Mouse (Mus musculus) liver, embryonic 12.5 days (tissue): ENCODE results near the gene Snx29. TPM values are rescaled to one million over a fixed set of nuclear protein-coding genes. Genes with fewer than 3 reads are reported as not detected.

ENCODE experiments used
- ATAC-seq: fragments of 200-750 bp; cut with Nextera tagmentation; 2 replicates; pipeline ENCODE4 v1.8.0; 2017; ENCODE audit warnings: moderate number of reproducible peaks, mild to moderate bottlenecking, moderate library complexity
- H3K27ac ChIP-seq: fragments of 300-500 bp; sonication (generic); 2 replicates; pipeline ENCODE4 v1.5.1; 2016; ENCODE audit warnings: mild to moderate bottlenecking
- H3K27me3 ChIP-seq: fragments of 300-500 bp; sonication (generic); replicated peaks from 2 replicates; pipeline ENCODE4 v1.6.1; 2016; ENCODE audit warnings: mild to moderate bottlenecking, moderate library complexity
- H3K36me3 ChIP-seq: fragments of 300-500 bp; sonication (generic); 2 replicates; pipeline ENCODE4 v1.6.1; 2016; ENCODE audit warnings: mild to moderate bottlenecking, moderate library complexity
- H3K4me1 ChIP-seq: fragments of 300-500 bp; sonication (generic); 2 replicates; pipeline ENCODE4 v1.6.1; 2016
- H3K4me2 ChIP-seq: fragments of 300-500 bp; sonication (generic); 2 replicates; pipeline ENCODE4 v1.6.1; 2016; ENCODE audit warnings: mild to moderate bottlenecking, moderate library complexity
- H3K4me3 ChIP-seq: fragments of 300-500 bp; sonication (generic); 2 replicates; pipeline ENCODE4 v1.5.1; 2016; ENCODE audit warnings: mild to moderate bottlenecking, moderate library complexity
- H3K9ac ChIP-seq: fragments of 300-500 bp; sonication (generic); 2 replicates; pipeline ENCODE4 v1.6.1; 2016; ENCODE audit warnings: mild to moderate bottlenecking, moderate library complexity
- H3K9me3 ChIP-seq: fragments of 300-500 bp; sonication (generic); replicated peaks from 2 replicates; pipeline ENCODE4 v1.6.1; 2016; ENCODE audit warnings: mild to moderate bottlenecking, moderate library complexity
- WGBS: fragments of 180-500 bp; shearing (Covaris S2); methylation state at CpG from one replicate; pipeline ENCODE4 v1.1.7; 2016; ENCODE audit not compliant: insufficient replicate concordance; 5-methylcytosine and 5-hydroxymethylcytosine counted together
- polyA plus RNA-seq: library from polyadenylated mRNA; unstranded; fragments of >200 nt; fragmentation: Nextera tagmentation; extraction: Ambion mirVana; gene quantifications from 2 replicates; pipeline ENCODE4 v1.2.1, GENCODE M21; 2016

Gene Snx29
- polyA plus RNA-seq, 1 experiment from 2014 or later: 4.9 TPM

- Histone ChIP-seq H3K4me3 (no peak overlapping the region), H3K27me3 (no peaks in the 10 kb centered on the region), H3K4me1 (peaks cover 42% of the 10 kb centered on the region), H3K4me2 (no peak overlapping the region), H3K9ac (no peak overlapping the region), H3K36me3 (no peaks in the 10 kb centered on the region), H3K9me3 (no peaks in the 10 kb centered on the region), H3K27ac (no peak overlapping the region)
- 83% methylated on average over 1 of the region's 1 CpGs for WGBS
- no peak for ATAC-seq
Measured at GRCm38 (mm10) chr16:11626004-11626481, 303.3 kb downstream of the Snx29 start.

- Histone ChIP-seq H3K27me3 (no peaks in the 10 kb centered on the region), H3K4me1 (peaks cover 48% of the 10 kb centered on the region), H3K27ac (no peak overlapping the region), H3K9me3 (no peaks in the 10 kb centered on the region), H3K9ac (no peak overlapping the region), H3K4me3 (no peak overlapping the region), H3K4me2 (no peak overlapping the region), H3K36me3 (no peaks in the 10 kb centered on the region)
- ATAC-seq: no peak
- 64% methylated on average over 2 of the region's 2 CpGs for WGBS
Measured at GRCm38 (mm10) chr16:11626616-11627015, 303.9 kb downstream of the Snx29 start.

GRCm38 (mm10) chr16:11627866-11628638 is 305.3 kb downstream of the Snx29 start:
- Histone ChIP-seq H3K4me1 (peaks cover 53% of the 10 kb centered on the region), H3K4me3 (no peak overlapping the region), H3K36me3 (no peaks in the 10 kb centered on the region), H3K9me3 (no peaks in the 10 kb centered on the region), H3K27me3 (no peaks in the 10 kb centered on the region), H3K9ac (no peak overlapping the region), H3K4me2 (no peak overlapping the region), H3K27ac (no peak overlapping the region)
- 76% methylated on average over 9 of the region's 9 CpGs for WGBS
- no peak for ATAC-seq

- no peak for ATAC-seq
- H3K4me2 ChIP-seq: no peak overlapping the region
- no peak overlapping the region for H3K4me3 ChIP-seq
- no peaks in the 10 kb centered on the region for H3K9me3 ChIP-seq
- no peak overlapping the region for H3K9ac ChIP-seq
- H3K27me3 ChIP-seq: no peaks in the 10 kb centered on the region
- WGBS: 77% methylated on average over 7 of the region's 7 CpGs
- H3K27ac ChIP-seq: no peak overlapping the region
- no peaks in the 10 kb centered on the region for H3K36me3 ChIP-seq
- H3K4me1 ChIP-seq: peaks cover 38% of the 10 kb centered on the region
Measured at GRCm38 (mm10) chr16:11629704-11630103, 307.0 kb downstream of the Snx29 start.

GRCm38 (mm10) chr16:11630489-11630888 is 307.8 kb downstream of the Snx29 start:
- H3K27me3 ChIP-seq: no peaks in the 10 kb centered on the region
- peaks cover 37% of the 10 kb centered on the region for H3K4me1 ChIP-seq
- H3K27ac ChIP-seq: no peak overlapping the region
- H3K9ac ChIP-seq: no peak overlapping the region
- no peak overlapping the region for H3K4me2 ChIP-seq
- H3K4me3 ChIP-seq: no peak overlapping the region
- H3K9me3 ChIP-seq: no peaks in the 10 kb centered on the region
- no peak for ATAC-seq
- H3K36me3 ChIP-seq: no peaks in the 10 kb centered on the region
- WGBS: 60% methylated on average over 5 of the region's 5 CpGs

GRCm38 (mm10) chr16:11632205-11632747 is 309.6 kb downstream of the Snx29 start:
- H3K27me3 ChIP-seq: no peaks in the 10 kb centered on the region
- no peaks in the 10 kb centered on the region for H3K36me3 ChIP-seq
- peak; percentile 51; the same call in 1 of the 2 replicates for ATAC-seq
- H3K4me3 ChIP-seq: no peak overlapping the region
- no peaks in the 10 kb centered on the region for H3K9me3 ChIP-seq
- no peak overlapping the region for H3K4me2 ChIP-seq
- no peak overlapping the region for H3K9ac ChIP-seq
- peaks cover 37% of the 10 kb centered on the region for H3K4me1 ChIP-seq
- no peak overlapping the region for H3K27ac ChIP-seq
- 22% methylated on average over 2 of the region's 2 CpGs for WGBS

GRCm38 (mm10) chr16:11636196-11636733 is 313.6 kb downstream of the Snx29 start:
- no peak overlapping the region for H3K27ac ChIP-seq
- WGBS: 70% methylated on average over 7 of the region's 7 CpGs

GRCm38 (mm10) chr16:11636902-11637301 is 314.2 kb downstream of the Snx29 start:
- Histone ChIP-seq H3K4me1 (peaks cover 28% of the 10 kb centered on the region), H3K36me3 (no peaks in the 10 kb centered on the region), H3K4me2 (no peak overlapping the region), H3K9me3 (no peaks in the 10 kb centered on the region), H3K27ac (0 out of 2 replicates have a peak overlapping the region, but pooled peaks have one; percentile 11), H3K9ac (no peak overlapping the region), H3K4me3 (no peak overlapping the region), H3K27me3 (no peaks in the 10 kb centered on the region)
- WGBS: 14% methylated on average over 3 of the region's 3 CpGs
- no peak for ATAC-seq

More at GRCm38 (mm10) chr16:11636196-11636733, 313.6 kb downstream of the Snx29 start:
- no peak overlapping the region for H3K4me3 ChIP-seq
- H3K4me2 ChIP-seq: no peak overlapping the region
- H3K9ac ChIP-seq: no peak overlapping the region
- H3K27me3 ChIP-seq: no peaks in the 10 kb centered on the region
- no peaks in the 10 kb centered on the region for H3K9me3 ChIP-seq
- H3K36me3 ChIP-seq: no peaks in the 10 kb centered on the region
- peaks cover 35% of the 10 kb centered on the region for H3K4me1 ChIP-seq
- ATAC-seq: no peak

GRCm38 (mm10) chr16:11637794-11638193 is 315.1 kb downstream of the Snx29 start:
- ATAC-seq: no peak
- Histone ChIP-seq H3K27me3 (no peaks in the 10 kb centered on the region), H3K4me1 (peaks cover 19% of the 10 kb centered on the region), H3K9ac (no peak overlapping the region), H3K4me3 (no peak overlapping the region), H3K9me3 (no peaks in the 10 kb centered on the region), H3K27ac (no peak overlapping the region), H3K36me3 (no peaks in the 10 kb centered on the region), H3K4me2 (no peak overlapping the region)

- Histone ChIP-seq H3K4me1 (peaks cover 16% of the 10 kb centered on the region), H3K9me3 (no peaks in the 10 kb centered on the region), H3K9ac (no peak overlapping the region), H3K36me3 (no peaks in the 10 kb centered on the region), H3K27ac (no peak overlapping the region), H3K4me3 (no peak overlapping the region), H3K27me3 (no peaks in the 10 kb centered on the region), H3K4me2 (no peak overlapping the region)
- ATAC-seq: no peak
- 68% methylated on average over 1 of the region's 1 CpGs for WGBS
Measured at GRCm38 (mm10) chr16:11638739-11639138, 316.0 kb downstream of the Snx29 start.

- Histone ChIP-seq H3K36me3 (no peaks in the 10 kb centered on the region), H3K4me3 (no peak overlapping the region), H3K9ac (no peak overlapping the region), H3K4me2 (no peak overlapping the region), H3K27ac (no peak overlapping the region), H3K27me3 (no peaks in the 10 kb centered on the region), H3K9me3 (no peaks in the 10 kb centered on the region), H3K4me1 (peaks cover 16% of the 10 kb centered on the region)
- ATAC-seq: no peak
- 89% methylated on average over 8 of the region's 8 CpGs for WGBS
Measured at GRCm38 (mm10) chr16:11639936-11640335, 317.2 kb downstream of the Snx29 start.

- 58% methylated on average over 6 of the region's 6 CpGs for WGBS
- Histone ChIP-seq H3K27me3 (no peaks in the 10 kb centered on the region), H3K27ac (no peak overlapping the region), H3K9ac (no peak overlapping the region), H3K4me1 (no peaks in the 10 kb centered on the region), H3K9me3 (no peaks in the 10 kb centered on the region), H3K36me3 (no peaks in the 10 kb centered on the region), H3K4me3 (no peak overlapping the region), H3K4me2 (no peak overlapping the region)
- no peak for ATAC-seq
Measured at GRCm38 (mm10) chr16:11643603-11644002, 320.9 kb downstream of the Snx29 start.
